Mouse (Mus musculus) gastrocnemius, adult 2 months (tissue): ENCODE results near the gene Cxcl17. TPM values are rescaled to one million over a fixed set of nuclear protein-coding genes. Genes with fewer than 3 reads are reported as not detected.
A peak's percentile ranks its signal among the peaks of the same experiment; 100 is the strongest.

Experiments used
- DNase-seq: peaks from one replicate; pipeline ENCODE4 v3.0.0; 2022
- H3K27ac ChIP-seq: fragments of 200-600 bp; 2 replicates; pipeline ENCODE4 v1.8.1; 2022; ENCODE audit warnings: mild to moderate bottlenecking
- H3K4me3 ChIP-seq: fragments of 200-600 bp; 2 replicates; pipeline ENCODE4 v1.8.1; 2022; ENCODE audit warnings: mild to moderate bottlenecking, moderate library complexity
- CTCF ChIP-seq: fragments of 200-600 bp; IDR thresholded peaks from 2 replicates; pipeline ENCODE4 v1.8.1; 2022; ENCODE audit warnings: antibody characterized with exemption, mild to moderate bottlenecking, moderate library complexity
- intact Hi-C: fragments of 180-260 bp; cut with DNase I; formaldehyde crosslinking; loops from one replicate; pipeline ENCODE4 v1.15.1; 2025
- total RNA-seq, 2 experiments: library from RNA; stranded (reverse); gene quantifications; 2 replicates each; pipeline ENCODE4 v1.2.3; 2021

The Cxcl17 gene
- total RNA-seq, 2 experiments from 2014 or later = not detected

DNA sequence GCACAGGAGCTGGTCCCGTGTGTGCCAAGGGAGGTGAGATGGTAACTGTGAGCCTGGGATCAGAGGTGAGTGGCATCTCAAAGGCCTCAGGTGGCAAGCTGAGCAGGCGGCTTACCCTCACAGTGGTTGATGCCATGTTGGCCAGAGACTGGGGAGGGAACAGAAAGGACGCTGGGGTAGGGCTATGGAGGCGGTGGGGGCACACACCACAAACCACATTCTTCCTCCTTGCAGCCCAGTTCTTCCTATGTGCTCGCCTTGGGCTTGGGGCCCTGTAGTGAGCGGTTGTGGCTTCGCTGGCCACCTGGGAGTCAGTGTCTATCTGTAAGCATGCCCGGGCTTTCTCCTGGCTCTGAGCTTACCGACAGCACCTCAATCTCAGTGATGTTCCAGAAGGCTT, 27.9 kb downstream of the Cxcl17 start:
- TF ChIP-seq CTCF = no peak
- DNase-seq = no peak
- intact Hi-C loops = loop anchor here (5.0 kb wide), 3 partner anchors 68 to 148 kb away; partner anchors contain the start of genes Gsk3a and Megf8
- H3K27ac ChIP-seq = peak overlapping the region; percentile 40; the same call in 1 of the 2 replicates
- peak overlapping the region; percentile 72 for H3K4me3 ChIP-seq

DNA sequence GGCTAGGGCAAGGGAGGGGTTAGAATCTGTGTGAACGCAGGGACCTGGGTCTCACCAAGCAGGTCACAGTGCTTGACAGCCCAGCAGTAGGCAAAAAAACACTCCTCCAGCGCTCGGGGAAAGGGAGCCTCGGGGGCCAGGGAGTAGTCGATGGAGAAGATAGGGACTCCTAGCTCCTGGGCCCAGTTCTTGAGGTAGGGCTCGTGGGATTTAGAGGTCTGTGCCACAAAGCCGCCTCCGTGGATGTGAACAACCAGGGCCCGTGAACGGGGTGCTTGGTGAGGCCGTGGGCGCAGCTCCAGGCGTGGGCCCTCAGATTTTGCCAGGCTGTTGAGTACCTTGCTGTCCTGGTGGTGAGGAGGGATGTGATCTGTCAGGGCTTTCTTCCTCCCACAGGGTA, 28.4 kb downstream of the Cxcl17 start:
- Histone ChIP-seq H3K27ac (no peak overlapping the region; the same call in 1 of the 2 replicates), H3K4me3 (peak overlapping the region; percentile 72; the same call in 1 of the 2 replicates)
- intact Hi-C loops = loop anchor here (5.0 kb wide), 1 partner anchor 67 kb away; the partner anchor contains the start of gene Megf8
- TF ChIP-seq CTCF = no peak
- no peak for DNase-seq

DNA sequence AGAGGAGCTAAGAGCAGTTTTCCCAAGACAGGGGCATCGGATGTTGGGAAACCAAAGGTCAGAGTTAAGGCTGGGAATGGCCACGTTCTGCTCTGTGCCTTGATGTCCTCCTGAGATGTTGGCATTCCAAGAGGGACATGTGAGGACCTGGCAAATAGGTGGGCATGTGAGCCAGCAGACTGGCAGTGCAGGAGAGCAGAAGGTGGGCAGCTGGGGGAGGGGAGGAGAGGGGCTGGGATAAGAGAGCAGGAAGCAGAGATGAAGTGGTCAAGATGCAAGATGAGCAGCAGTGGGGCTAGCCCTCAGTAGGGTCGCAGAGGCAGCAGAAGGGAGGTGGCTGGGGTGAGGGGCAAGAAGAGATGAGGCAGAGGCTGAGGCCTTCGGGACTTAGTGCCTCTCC, 28.8 kb downstream of the Cxcl17 start:
- intact Hi-C loops = loop anchor here (5.0 kb wide), 1 partner anchor 67 kb away; the partner anchor contains the start of gene Megf8
- DNase-seq = no peak
- Histone ChIP-seq H3K27ac (no peak overlapping the region), H3K4me3 (no peak overlapping the region)
- TF ChIP-seq CTCF = no peak

DNA sequence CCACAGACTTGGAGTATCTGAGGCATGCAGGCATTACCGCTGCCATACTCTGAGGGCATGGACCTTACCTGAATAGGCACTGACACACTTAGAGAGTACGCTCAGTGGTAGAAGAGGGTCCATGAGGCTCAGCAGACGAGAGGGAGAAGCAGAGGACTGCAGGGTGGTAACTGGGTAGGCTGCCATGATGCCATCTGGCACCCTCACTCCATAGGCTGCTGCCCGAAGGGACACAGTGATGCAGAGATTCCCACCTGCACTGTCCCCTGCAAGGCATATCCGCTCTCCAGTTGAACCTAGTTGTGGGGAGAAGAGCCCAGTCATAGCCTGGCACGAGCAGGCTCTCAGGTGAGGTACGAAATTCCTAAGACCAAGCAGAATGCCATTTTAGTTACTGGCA, 29.3 kb downstream of the Cxcl17 start:
- TF ChIP-seq CTCF = no peak
- H3K27ac ChIP-seq = no peak overlapping the region
- H3K4me3 ChIP-seq = no peak overlapping the region
- no peak for DNase-seq
- intact Hi-C loops = loop anchor here (5.0 kb wide), 1 partner anchor 66 kb away; the partner anchor contains the start of gene Megf8

DNA sequence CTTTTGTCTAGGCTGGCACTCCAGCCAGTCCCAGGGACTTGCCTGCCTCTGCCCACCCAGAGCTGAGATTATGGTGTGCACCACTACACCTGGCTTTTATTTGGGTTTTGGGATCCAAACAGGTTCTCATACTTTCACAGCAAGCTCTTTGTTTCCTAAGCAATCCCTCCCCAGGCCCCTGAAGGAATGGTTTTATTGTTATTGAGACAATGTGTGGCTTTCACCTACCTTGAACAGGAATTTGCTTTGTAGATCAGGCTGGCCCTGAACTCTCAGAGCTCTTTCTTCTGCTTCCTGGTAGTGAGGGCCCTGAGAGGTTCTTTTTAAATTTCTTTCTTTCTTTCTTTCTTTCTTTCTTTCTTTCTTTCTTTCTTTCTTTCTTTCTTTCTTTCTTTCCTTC, 30.1 kb downstream of the Cxcl17 start:
- no peak for DNase-seq
- Histone ChIP-seq H3K27ac (no peak overlapping the region), H3K4me3 (no peak overlapping the region)
- no peak for TF ChIP-seq CTCF
- intact Hi-C loops = loop anchor here (5.0 kb wide), 1 partner anchor 65 kb away; the partner anchor contains the start of gene Megf8

DNA sequence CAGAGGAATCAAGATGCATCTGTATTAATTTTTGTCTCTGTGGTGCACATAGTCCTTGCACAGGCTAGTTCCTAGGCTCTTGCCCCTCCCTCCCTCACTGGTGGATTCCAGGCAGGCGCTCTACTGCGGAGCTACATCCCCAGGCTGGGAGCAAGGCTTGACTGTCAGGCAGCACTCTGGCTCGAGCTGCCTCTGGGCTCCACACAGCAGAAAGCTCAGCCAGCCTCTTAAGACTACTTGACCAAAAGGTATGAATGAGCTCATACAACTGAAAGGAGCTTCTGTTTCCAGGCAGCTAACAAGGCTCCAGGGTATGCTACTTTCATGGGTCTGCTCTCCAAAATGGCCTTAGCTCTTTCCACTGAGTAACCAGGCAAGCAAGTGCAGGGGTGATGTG, 31.4 kb downstream of the Cxcl17 start:
- DNase-seq = no peak
- Histone ChIP-seq H3K27ac (no peak overlapping the region), H3K4me3 (no peak overlapping the region)
- intact Hi-C loops = loop anchor here (5.0 kb wide), 1 partner anchor 64 kb away; the partner anchor contains the start of gene Megf8
- no peak for TF ChIP-seq CTCF

DNA sequence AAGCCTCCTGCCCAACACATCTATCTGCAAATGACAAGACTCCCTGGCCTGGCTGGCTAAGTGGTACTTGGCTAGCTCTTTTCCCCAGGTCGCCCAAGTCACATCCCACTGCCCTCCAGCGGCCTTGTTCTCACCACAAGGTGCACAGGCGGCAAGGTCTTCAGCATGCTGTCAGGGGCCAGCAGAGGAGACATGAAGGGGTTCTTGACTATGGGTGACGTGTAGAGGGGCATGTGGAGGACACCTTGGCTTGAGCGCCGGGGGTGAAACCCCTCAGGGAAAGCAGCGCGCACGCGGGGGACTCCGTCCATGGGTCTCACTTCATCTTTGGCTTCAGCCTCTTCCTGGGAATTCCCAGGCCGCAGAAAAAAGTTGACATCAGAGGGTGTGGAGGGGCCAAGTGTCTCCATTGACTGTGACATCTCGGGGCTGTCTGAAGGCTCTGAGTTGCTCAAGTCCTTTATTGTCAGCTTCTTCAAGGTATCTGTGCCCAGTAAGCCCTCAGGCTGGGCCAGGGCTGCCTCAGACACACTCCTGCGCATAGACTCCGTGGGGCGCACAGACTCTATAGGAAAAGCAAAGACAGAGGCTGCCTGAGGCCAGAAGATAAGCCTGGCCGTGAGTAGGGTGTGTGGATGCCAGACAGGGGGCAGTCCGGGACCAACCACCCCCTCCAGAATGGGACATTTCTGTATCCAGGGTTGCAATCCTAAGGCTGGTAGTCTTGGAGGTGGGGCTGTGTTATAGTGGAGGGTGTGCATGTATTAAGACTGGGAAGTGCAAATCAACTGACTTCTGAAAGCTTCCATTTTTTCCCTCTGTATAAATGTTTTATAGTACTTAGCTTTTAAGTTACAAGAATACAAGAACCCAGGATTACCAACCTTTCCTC, 32.0 kb downstream of the Cxcl17 start:
- no peak for TF ChIP-seq CTCF
- no peak for DNase-seq
- no peak overlapping the region for H3K27ac ChIP-seq
- intact Hi-C loops = loop anchor here (5.0 kb wide), 1 partner anchor 63 kb away; the partner anchor contains the start of gene Megf8
- H3K4me3 ChIP-seq = peak overlapping the region; percentile 60; the same call in 1 of the 2 replicates

DNA sequence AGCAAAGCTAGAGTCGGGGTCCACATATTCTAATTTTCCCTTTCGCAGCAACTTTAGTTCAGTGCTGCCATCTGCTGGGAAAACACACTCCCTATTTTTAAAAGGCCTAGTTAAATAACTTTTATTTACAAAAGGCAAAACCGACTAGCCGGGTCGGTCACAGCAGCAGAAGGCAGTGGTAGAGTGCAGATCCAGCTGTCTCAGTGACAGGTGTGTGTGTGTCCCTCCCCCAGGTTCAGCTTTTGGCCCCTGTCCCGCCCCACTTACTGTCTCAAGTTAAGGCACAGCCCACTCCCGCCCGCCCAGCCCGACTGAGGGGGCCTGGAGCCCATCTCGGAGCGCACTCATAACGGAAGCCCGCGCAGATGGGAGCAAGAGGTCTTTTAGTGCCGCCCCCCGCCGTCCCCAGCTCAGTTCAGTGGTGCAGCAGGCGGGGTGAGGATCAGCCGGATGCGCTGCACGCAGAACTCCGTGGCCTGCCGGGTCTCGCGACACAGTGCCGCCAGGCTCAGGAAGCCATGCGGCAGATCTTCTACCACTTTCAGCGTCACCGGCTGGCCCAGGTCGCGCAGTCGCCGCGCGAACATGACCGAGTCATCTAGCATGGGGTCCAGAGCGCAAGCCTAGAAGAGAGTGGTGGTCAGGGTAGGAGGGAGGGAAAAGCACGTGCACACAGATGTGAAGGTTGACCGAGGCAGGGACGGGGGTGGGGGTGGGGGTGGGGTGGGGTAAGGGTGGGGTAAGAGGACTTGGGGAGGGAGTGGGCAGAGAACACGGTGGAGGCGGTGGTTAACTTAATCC, 32.9 kb downstream of the Cxcl17 start:
- intact Hi-C loops = loop anchor here (5.0 kb wide), 1 partner anchor 62 kb away; the partner anchor contains the start of gene Megf8
- Histone ChIP-seq H3K4me3 (peak overlapping the region; percentile 60), H3K27ac (peak overlapping the region; percentile 65)
- TF ChIP-seq CTCF = peak; percentile 60
- no peak for DNase-seq

DNA sequence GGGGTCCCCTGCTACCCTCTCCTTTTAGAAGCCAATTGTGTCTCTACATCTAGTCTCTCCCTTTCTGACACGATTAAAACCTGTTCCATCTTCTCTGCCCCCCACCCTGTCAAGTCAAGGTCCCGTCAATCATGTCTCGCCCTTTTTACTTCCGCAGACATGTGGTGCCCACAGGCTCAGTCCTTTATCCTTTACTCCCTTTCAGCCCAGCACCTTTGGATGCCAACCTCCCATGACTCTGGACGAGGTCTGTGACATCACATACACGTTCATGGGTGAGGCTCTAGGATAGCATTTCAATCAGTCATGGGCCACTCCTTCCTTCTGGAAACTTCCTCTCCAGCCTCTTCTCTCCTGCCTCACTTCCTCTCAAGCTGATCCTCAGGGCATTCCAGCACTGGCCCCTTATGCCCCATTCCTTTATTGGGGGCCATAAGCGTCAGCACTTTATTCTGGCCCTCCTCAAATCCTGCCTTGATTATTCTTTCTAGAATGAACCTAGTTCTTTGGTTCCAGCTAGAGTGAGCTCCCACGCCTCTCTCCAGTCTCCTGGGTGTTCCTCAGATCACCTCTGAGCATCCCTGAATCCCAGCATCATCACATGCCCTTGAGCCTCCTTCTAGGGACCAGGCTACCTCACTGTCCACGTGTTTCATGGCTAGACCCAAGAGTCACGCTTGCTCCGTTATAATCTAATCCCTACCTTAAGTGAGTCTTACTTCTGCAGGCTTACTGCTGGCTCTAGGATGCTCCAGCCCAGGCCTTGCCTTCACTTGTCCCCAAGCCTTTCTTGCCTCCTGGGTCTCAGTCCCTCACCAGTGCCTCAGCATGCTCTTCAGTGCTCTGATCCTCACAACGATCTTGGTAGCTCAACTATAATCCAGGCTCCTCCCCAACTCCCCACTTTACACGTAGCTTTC, 34.2 kb downstream of the Cxcl17 start:
- no peak for DNase-seq
- Histone ChIP-seq H3K4me3 (no peak overlapping the region), H3K27ac (no peak overlapping the region)
- TF ChIP-seq CTCF = no peak
- intact Hi-C loops = no loop called here

DNA sequence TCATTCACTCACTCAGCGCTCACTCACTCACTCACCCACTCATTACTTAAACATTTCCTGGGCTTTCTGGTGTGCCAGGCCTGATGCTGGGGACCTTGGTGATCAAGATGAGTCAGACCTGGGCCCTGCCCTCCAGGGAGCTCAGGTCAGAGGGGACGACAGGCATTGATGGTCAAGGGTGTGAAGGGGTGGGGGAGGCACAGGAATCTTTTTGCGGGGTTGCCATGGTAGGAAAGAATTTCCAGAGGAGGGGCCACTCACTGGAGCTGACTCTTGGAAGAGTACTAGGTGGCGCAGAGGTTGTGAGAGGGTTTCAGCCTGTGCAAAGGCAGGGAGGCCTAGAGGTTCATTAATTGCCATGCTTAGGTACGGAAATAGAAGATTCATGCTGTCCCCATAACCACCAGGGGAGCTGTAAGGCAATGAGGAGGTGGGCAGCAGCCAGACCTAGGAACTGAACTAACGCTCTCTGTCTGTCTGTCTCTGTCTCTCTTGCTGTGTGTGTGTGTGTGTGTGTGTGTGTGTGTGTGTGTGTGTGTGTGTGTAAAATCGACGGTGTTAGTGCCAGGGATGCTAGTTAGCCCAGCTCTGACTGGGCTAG, 35.5 kb downstream of the Cxcl17 start:
- Histone ChIP-seq H3K4me3 (peak overlapping the region; percentile 73), H3K27ac (peak overlapping the region; percentile 79; the same call in 1 of the 2 replicates)
- TF ChIP-seq CTCF = peak; percentile 27; the same call in 1 of the 2 replicates
- intact Hi-C loops = no loop called here
- no peak for DNase-seq

DNA sequence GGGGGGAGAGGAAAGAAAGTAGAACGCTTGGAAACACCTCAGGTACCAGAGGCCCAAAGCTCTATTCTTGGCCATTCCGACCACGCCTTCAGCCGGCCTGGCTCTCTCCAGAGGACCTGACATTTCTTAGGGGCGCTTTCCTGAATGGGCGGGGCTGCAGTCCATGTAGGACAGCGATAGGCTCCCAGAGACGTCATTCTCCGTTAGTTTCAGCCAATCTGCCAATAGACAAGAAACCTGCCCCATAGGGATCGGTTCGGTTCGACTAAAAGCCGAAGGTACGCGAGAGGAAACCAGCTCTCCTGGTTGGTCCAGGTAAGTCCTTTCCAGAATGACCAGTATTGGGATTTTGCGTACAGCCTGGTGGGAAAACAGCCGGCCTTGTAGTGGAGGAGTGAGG, 36.1 kb downstream of the Cxcl17 start:
- DNase-seq = peak; percentile 87
- peak overlapping the region; percentile 73 for H3K4me3 ChIP-seq
- H3K27ac ChIP-seq = peak overlapping the region; percentile 79
- no peak for TF ChIP-seq CTCF
- intact Hi-C loops = no loop called here
